Mouse (Mus musculus) CH12.LX (cell line): Measurements from ENCODE around the gene Thbs1. TPM values are rescaled to one million over a fixed set of nuclear protein-coding genes. Genes with fewer than 3 reads are reported as not detected.

Source experiments
- DNase-seq: peaks from one replicate; pipeline ENCODE4 v3.0.0-alpha.2; 2013; ENCODE audit errors: extremely low read depth
- H3K27ac ChIP-seq: 2 replicates; pipeline ENCODE4 v1.5.1; 2012; ENCODE audit warnings: low read depth, mild to moderate bottlenecking, control low read depth, moderate library complexity; ENCODE audit not compliant: insufficient read depth
- H3K27me3 ChIP-seq: replicated peaks from 2 replicates; pipeline ENCODE3; 2012; ENCODE audit warnings: inconsistent platforms
- H3K36me3 ChIP-seq, 2 experiments: replicated peaks in 1 of 2; 2 replicates each; pipeline versions ENCODE3 to v1.6.1; 2012; ENCODE audit warnings: inconsistent platforms in 1 of 2, low read length in 1 of 2, mild to moderate bottlenecking in 1 of 2, mixed read lengths in 1 of 2, moderate library complexity in 1 of 2; ENCODE audit not compliant: control insufficient read depth in 1 of 2, insufficient read depth in 1 of 2
- H3K4me1 ChIP-seq, 2 experiments: 2 replicates each; pipeline ENCODE4 v1.6.1; 2012; ENCODE audit warnings: inconsistent platforms in 1 of 2, moderate library complexity in 1 of 2; ENCODE audit not compliant: insufficient read depth in 2 of 2, control insufficient read depth in 1 of 2
- H3K4me2 ChIP-seq: 2 replicates; pipeline ENCODE4 v1.6.1; 2012; ENCODE audit warnings: low read depth, mild to moderate bottlenecking, control low read depth; ENCODE audit not compliant: poor library complexity, insufficient read depth, severe bottlenecking
- H3K4me3 ChIP-seq, 3 experiments: fragments of 150-350 bp in 1 of 3; sonication (generic) in 1 of 3; replicated peaks in 1 of 3; 2 replicates each; pipeline versions ENCODE3 to v1.5.1; 2011 to 2012; ENCODE audit warnings: low read depth in 2 of 3, low read length in 2 of 3, mild to moderate bottlenecking in 2 of 3, moderate library complexity in 2 of 3, control low read depth in 1 of 3, improper control_type of control experiment in 1 of 3, inconsistent platforms in 1 of 3, mixed read lengths in 1 of 3; ENCODE audit not compliant: poor library complexity in 1 of 3
- H3K79me2 ChIP-seq: replicated peaks from 2 replicates; pipeline ENCODE4 v1.6.1; 2012; ENCODE audit warnings: mild to moderate bottlenecking, moderate library complexity; ENCODE audit not compliant: control insufficient read depth, poor library complexity, insufficient read depth, severe bottlenecking; ENCODE audit errors: extremely low read depth
- H3K9ac ChIP-seq: 2 replicates; pipeline ENCODE4 v1.6.1; 2012; ENCODE audit warnings: low read depth, mild to moderate bottlenecking, control low read depth, moderate library complexity; ENCODE audit not compliant: insufficient read depth
- H3K9me3 ChIP-seq: replicated peaks from 2 replicates; pipeline ENCODE3; 2012; ENCODE audit warnings: low read length, inconsistent platforms, mixed read lengths
- BHLHE40 ChIP-seq: IDR thresholded peaks from 2 replicates; pipeline ENCODE4 v1.6.1; 2011; ENCODE audit warnings: mild to moderate bottlenecking, low read depth, low read length, improper control_type of control experiment
- CHD1 ChIP-seq: IDR thresholded peaks from 2 replicates; pipeline ENCODE4 v1.6.1; 2012; ENCODE audit warnings: low read depth, low read length, improper control_type of control experiment, inconsistent platforms
- CTCF ChIP-seq, 2 experiments: IDR thresholded peaks in 1 of 2; conservative IDR thresholded peaks in 1 of 2; 2 replicates each; pipeline ENCODE4 v1.5.1; 2011 to 2012; ENCODE audit warnings: low read depth in 2 of 2, low read length in 2 of 2, improper control_type of control experiment in 1 of 2, inconsistent platforms in 1 of 2, mild to moderate bottlenecking in 1 of 2, moderate library complexity in 1 of 2
- E2F4 ChIP-seq: IDR thresholded peaks from 2 replicates; pipeline ENCODE4 v1.6.1; 2011; ENCODE audit warnings: low read depth, low read length, improper control_type of control experiment; ENCODE audit not compliant: insufficient replicate concordance
- EP300 ChIP-seq: IDR thresholded peaks from 2 replicates; pipeline ENCODE4 v1.6.1; 2011; ENCODE audit warnings: low read length, improper control_type of control experiment
- ETS1 ChIP-seq: conservative IDR thresholded peaks from 2 replicates; pipeline ENCODE4 v1.6.1; 2012; ENCODE audit warnings: low read depth, mild to moderate bottlenecking, inconsistent platforms, low read length, improper control_type of control experiment, moderate library complexity
- JUN ChIP-seq: IDR thresholded peaks from 2 replicates; pipeline ENCODE4 v1.6.1; 2011; ENCODE audit warnings: low read depth, mild to moderate bottlenecking, low read length, improper control_type of control experiment, moderate library complexity; ENCODE audit not compliant: insufficient read depth
- JUND ChIP-seq: conservative IDR thresholded peaks from 2 replicates; pipeline ENCODE4 v1.6.1; 2011; ENCODE audit warnings: low read depth, low read length, improper control_type of control experiment
- MEF2A ChIP-seq: IDR thresholded peaks from 2 replicates; pipeline ENCODE4 v1.6.1; 2014; ENCODE audit warnings: low read depth, mild to moderate bottlenecking, inconsistent platforms, low read length, improper control_type of control experiment, borderline replicate concordance
- NELFE ChIP-seq: IDR thresholded peaks from 2 replicates; pipeline ENCODE4 v1.6.1; 2011; ENCODE audit warnings: low read depth, low read length, improper control_type of control experiment
- NRF1 ChIP-seq: IDR thresholded peaks from 2 replicates; pipeline ENCODE4 v1.6.1; 2014; ENCODE audit warnings: low read depth, mild to moderate bottlenecking, inconsistent platforms, low read length, improper control_type of control experiment, moderate library complexity
- RAD21 ChIP-seq: IDR thresholded peaks from 2 replicates; pipeline ENCODE4 v1.6.1; 2011; ENCODE audit warnings: low read depth, mild to moderate bottlenecking, low read length, improper control_type of control experiment, moderate library complexity
- RCOR1 ChIP-seq: conservative IDR thresholded peaks from 2 replicates; pipeline ENCODE4 v1.6.1; 2012; ENCODE audit warnings: low read depth, mild to moderate bottlenecking, inconsistent platforms, low read length, improper control_type of control experiment
- SIN3A ChIP-seq: IDR thresholded peaks from 2 replicates; pipeline ENCODE4 v1.6.1; 2012; ENCODE audit warnings: low read length, improper control_type of control experiment, inconsistent platforms
- SMC3 ChIP-seq: IDR thresholded peaks from 2 replicates; pipeline ENCODE4 v1.6.1; 2011; ENCODE audit warnings: low read depth, low read length, improper control_type of control experiment
- USF1 ChIP-seq: IDR thresholded peaks from 2 replicates; pipeline ENCODE4 v1.6.1; 2014; ENCODE audit warnings: low read depth, mild to moderate bottlenecking, inconsistent platforms, low read length, improper control_type of control experiment
- USF2 ChIP-seq: conservative IDR thresholded peaks from 2 replicates; pipeline ENCODE4 v1.6.1; 2011; ENCODE audit warnings: low read depth, low read length, improper control_type of control experiment
- ZKSCAN1 ChIP-seq: IDR thresholded peaks from 2 replicates; pipeline ENCODE4 v1.6.1; 2012; ENCODE audit warnings: low read depth, inconsistent platforms, low read length, improper control_type of control experiment, borderline replicate concordance
- ZMIZ1 ChIP-seq: IDR thresholded peaks from 2 replicates; pipeline ENCODE4 v1.6.1; 2012; ENCODE audit warnings: low read depth, mild to moderate bottlenecking, inconsistent platforms, low read length, improper control_type of control experiment
- dilution Hi-C: fragments of 300-500 bp; cut with MboI; formaldehyde crosslinking; loops from 2 replicates; pipeline ENCODE4 v1.14.3; 2020; ENCODE audit warnings: low sequenced_read_pairs; ENCODE audit not compliant: extremely low pct_unique_long_range_greater_than_20kb, extremely low pct_ligation_motif_present
- in situ Hi-C: fragments of 300-500 bp; cut with MboI; formaldehyde crosslinking; loops from 3 replicates; pipeline ENCODE4 v1.14.3; 2019; ENCODE audit warnings: low sequenced_read_pairs, low pct_ligation_motif_present, low pct_unique_long_range_greater_than_20kb, mixed read lengths
- polyA plus RNA-seq: library from polyadenylated mRNA; unstranded; fragments of >175 nt; gene quantifications from 2 replicates; pipeline ENCODE4 v1.2.1, GENCODE M21; 2012; ENCODE audit warnings: low read depth; ENCODE audit not compliant: insufficient read length
- total RNA-seq, 2 experiments: library from RNA; depleted of rRNA; stranded (reverse); fragments of 300-350 nt in 1 of 2; fragments of >200 nt in 1 of 2; gene quantifications; 2 replicates each; pipeline ENCODE4 v1.2.3; 2012 to 2014

Gene Thbs1
- total and polyA plus RNA-seq, 3 experiments = 0.03 TPM; not detected in 2

DNA sequence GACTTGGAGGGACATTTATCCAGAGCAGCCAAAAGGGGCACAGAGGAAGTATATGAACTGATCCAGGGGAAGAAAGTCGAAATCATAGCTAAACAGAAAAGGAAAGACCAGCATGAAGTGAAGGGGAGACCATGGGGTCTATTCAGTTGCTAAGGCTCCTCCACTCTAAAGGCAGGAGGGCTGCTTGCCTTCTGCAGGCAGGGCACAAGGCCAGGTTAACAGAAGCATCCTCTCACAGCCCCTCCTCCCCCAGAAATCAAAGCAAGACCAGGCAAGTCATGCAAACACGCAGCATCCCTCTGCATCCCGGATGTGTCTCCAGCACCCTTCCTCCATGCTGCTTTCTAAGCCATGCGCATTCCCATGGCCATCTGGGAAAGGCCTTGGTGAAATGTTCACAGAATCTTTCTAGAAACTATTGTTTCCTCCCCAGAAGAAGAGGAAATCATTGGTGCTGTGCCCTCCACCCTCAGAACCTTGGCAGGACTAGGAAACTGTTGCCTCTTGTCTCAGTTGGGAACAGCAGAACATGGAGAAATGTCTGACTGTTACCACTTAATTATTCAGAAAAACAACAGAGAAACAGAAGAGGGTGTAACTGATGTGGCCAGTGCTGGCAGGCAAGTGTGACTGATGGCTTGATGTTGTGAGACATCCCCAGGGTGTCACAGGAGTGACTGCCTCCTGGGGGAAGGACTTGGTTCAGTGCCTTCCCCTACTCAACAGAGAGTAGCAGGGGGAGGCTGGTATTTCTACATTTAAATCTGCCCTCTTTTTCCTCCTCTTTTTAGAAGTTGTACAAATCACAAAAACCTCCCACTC, 36.9 kb downstream of the Thbs1 start:
- no peak overlapping the region for H3K4me2 ChIP-seq
- no peaks in the 10 kb centered on the region for H3K27me3 ChIP-seq
- in situ Hi-C loops = no loop called here
- H3K27ac ChIP-seq = no peak overlapping the region
- dilution Hi-C loops = no loop called here
- no peak for TF ChIP-seq CHD1
- no peak for TF ChIP-seq NRF1
- no peak for TF ChIP-seq BHLHE40
- no peak for TF ChIP-seq RAD21
- TF ChIP-seq MEF2A = no peak
- TF ChIP-seq ZKSCAN1 = no peak
- no peak for TF ChIP-seq EP300
- TF ChIP-seq JUN = no peak
- no peak for TF ChIP-seq ETS1
- no peak for TF ChIP-seq CTCF (conservative IDR thresholded peaks at IDR 0.05 in 1 of 2, IDR thresholded peaks at IDR 0.05 in 1 of 2; ENCODE audit: low read depth in 2 of 2, low read length in 2 of 2)
- TF ChIP-seq ZMIZ1 = no peak
- TF ChIP-seq USF1 = no peak
- TF ChIP-seq RCOR1 = no peak
- no peak for TF ChIP-seq JUND
- no peak for TF ChIP-seq SIN3A
- TF ChIP-seq SMC3 = no peak
- no peak for TF ChIP-seq USF2
- no peak for TF ChIP-seq E2F4
- no peak for TF ChIP-seq NELFE
- TF ChIP-seq, all 38 proteins: peak for 0
- no peak for DNase-seq
- H3K9ac ChIP-seq = no peak overlapping the region
- H3K36me3 ChIP-seq = no peaks in the 10 kb centered on the region
- H3K4me3 ChIP-seq = no peak overlapping the region
- H3K4me1 ChIP-seq = peaks cover 0 to 2% of the 10 kb centered on the region in 2 experiments; a peak in 2 of 4 replicates
- H3K79me2 ChIP-seq = no peaks in the 10 kb centered on the region
- no peaks in the 10 kb centered on the region for H3K9me3 ChIP-seq
